In the genomic region with DNA sequence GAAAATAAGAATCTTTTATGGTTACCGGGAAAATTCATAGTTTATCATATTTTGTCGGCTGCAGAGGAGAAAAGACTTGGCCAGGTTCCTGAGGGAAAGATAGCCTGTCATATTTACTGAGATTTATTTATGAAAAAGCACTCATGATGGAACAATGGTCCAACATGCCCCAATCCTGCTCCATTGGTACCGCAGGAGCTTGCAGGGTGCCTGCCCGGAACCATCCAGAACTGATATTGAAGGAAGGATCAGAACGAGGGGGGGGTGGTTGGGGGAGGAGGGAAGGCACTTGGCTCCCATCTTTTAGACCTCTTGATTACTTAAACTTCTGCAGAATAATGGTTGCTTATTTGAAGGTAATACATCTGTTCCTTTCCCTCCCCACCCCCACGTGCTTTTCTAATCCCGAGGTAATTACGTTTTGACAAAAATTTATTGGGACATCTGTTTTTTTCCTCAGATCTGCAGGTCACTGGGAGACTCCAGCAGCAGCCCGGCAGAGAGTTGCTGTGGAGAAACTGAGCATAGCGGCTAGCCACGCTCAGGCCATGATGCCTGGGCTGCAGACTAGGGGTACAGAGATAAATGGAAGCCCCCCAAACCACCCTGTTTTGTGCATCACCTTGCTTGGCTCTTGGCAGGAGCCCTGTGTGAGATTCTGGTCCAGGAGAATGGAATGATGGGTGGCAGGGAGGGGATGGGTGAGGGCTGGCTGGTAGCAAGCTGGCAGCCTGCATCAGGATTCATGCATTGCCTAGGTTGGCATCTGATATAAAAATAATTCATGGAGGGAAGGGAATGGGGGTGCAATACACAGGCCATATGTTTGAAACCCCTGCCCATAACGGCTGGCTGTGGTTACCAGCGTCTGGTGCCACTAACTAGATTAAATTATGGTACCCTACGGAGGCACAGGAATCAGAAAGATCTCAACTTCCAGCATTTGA, we compare ENCODE assay signal across 15 mouse cellular contexts.
DNase-seq lines count a peak whose midpoint lies in the region; ATAC-seq and TF ChIP-seq lines count a peak whose summit lies in the region.
"Had no signal": no experiment of that assay in that cellular context is flagged by ENCODE, and none has a peak within 500 bp of the region (broad histone marks: within the 10 kb centered on the region; RNA-seq: fewer than 3 reads in every experiment).

No protein-coding gene starts in this region.

- no peak for TF ChIP-seq POLR2A in lung, adult 2 months (IDR thresholded peaks at IDR 0.05; ENCODE audit: borderline replicate concordance, extremely low read depth, low read depth, low read length)

- no peak overlapping the region for H3K9ac ChIP-seq in stomach, embryonic 14.5 days (replicated peaks; ENCODE audit: low read depth, low read length)
- H3K9ac ChIP-seq in stomach, postnatal 0 days (ENCODE audit: low read length) = no peak overlapping the region
- H3K9ac ChIP-seq: heart, embryonic 15.5 days; lung, embryonic 15.5 days; midbrain, embryonic 12.5 days; stomach, embryonic 15.5 days had no signal

- no peak overlapping the region for H3K4me2 ChIP-seq in stomach, embryonic 14.5 days (replicated peaks; ENCODE audit: low read depth, low read length)
- H3K4me2 ChIP-seq in stomach, postnatal 0 days (replicated peaks; ENCODE audit: low read depth) = no peak overlapping the region
- H3K4me2 ChIP-seq: heart, embryonic 15.5 days; lung, embryonic 15.5 days; midbrain, embryonic 12.5 days; stomach, embryonic 15.5 days had no signal

- H3K9me3 ChIP-seq in stomach, embryonic 14.5 days (ENCODE audit: control insufficient read depth, low read depth, low read length) = no peaks in the 10 kb centered on the region
- H3K9me3 ChIP-seq in stomach, postnatal 0 days (ENCODE audit: control insufficient read depth, low read length) = no peaks in the 10 kb centered on the region
- no peaks in the 10 kb centered on the region for H3K9me3 ChIP-seq in limb, embryonic 10.5 days (replicated peaks)
- H3K9me3 ChIP-seq: heart, embryonic 15.5 days; lung, embryonic 15.5 days; midbrain, embryonic 12.5 days; stomach, embryonic 15.5 days had no signal

- ATAC-seq in stomach, embryonic 14.5 days (ENCODE audit: insufficient number of reproducible peaks, insufficient read depth, low FRiP score, low read depth) = no peak; the same call in 1 of the 2 replicates
- no peak for ATAC-seq in stomach, postnatal 0 days (ENCODE audit: low FRiP score, low TSS enrichment)
- ATAC-seq: CD4-positive, CD25-positive, alpha-beta regulatory T cell, adult 4 months had no signal

- no peak for TF ChIP-seq EP300 in stomach, postnatal 0 days (optimal IDR thresholded peaks at IDR 0.05)

- no peak overlapping the region for H3K4me3 ChIP-seq in stomach, embryonic 14.5 days (ENCODE audit: low read depth, low read length)
- no peak overlapping the region for H3K4me3 ChIP-seq in stomach, postnatal 0 days (ENCODE audit: low read depth, low read length)
- H3K4me3 ChIP-seq in limb, embryonic 10.5 days = no peak overlapping the region
- H3K4me3 ChIP-seq in lung, adult 2 months (replicated peaks; ENCODE audit: extremely low read depth, low read depth, low read length) = no peak overlapping the region
- H3K4me3 ChIP-seq: heart, embryonic 15.5 days; layer of hippocampus, adult 2 months; lung, embryonic 15.5 days; midbrain, embryonic 12.5 days; stomach, embryonic 15.5 days had no signal

- peak; percentile 16 for DNase-seq in gastrocnemius, postnatal 25 days
- no peak for DNase-seq in gastrocnemius, adult 18-20 months (ENCODE audit: low spot score)
- DNase-seq in stomach, postnatal 0 days (ENCODE audit: low spot score) = no peak
- no peak for DNase-seq in limb, embryonic 10.5 days (ENCODE audit: low spot score)
- DNase-seq in spleen, postnatal 14 days (ENCODE audit: low spot score in 2 of 2) = no peak
- DNase-seq in lung, adult 2 months = no peak
- DNase-seq: kidney, adult 11 months; thymus, postnatal 4 days had no signal

- peaks cover 14% of the 10 kb centered on the region for H3K4me1 ChIP-seq in stomach, embryonic 14.5 days (ENCODE audit: control insufficient read depth, insufficient read depth, low read length)
- no peaks in the 10 kb centered on the region for H3K4me1 ChIP-seq in stomach, postnatal 0 days (replicated peaks; ENCODE audit: control insufficient read depth, insufficient read depth)
- H3K4me1 ChIP-seq in limb, embryonic 10.5 days = peaks cover 53% of the 10 kb centered on the region
- peaks cover 10% of the 10 kb centered on the region for H3K4me1 ChIP-seq in lung, adult 2 months (ENCODE audit: control insufficient read depth, insufficient read depth, low read length)

- WGBS in stomach, embryonic 14.5 days = 40% methylated on average over 14 of the region's 14 CpGs
- 49% methylated on average over 14 of the region's 14 CpGs for WGBS in stomach, postnatal 0 days
- WGBS in limb, embryonic 10.5 days = 43% methylated on average over 14 of the region's 14 CpGs
- WGBS in lung, adult 2 months = 68% methylated on average over 14 of the region's 14 CpGs

- no peaks in the 10 kb centered on the region for H3K27me3 ChIP-seq in stomach, embryonic 14.5 days (ENCODE audit: control insufficient read depth, insufficient read depth, low read length)
- no peaks in the 10 kb centered on the region for H3K27me3 ChIP-seq in stomach, postnatal 0 days (ENCODE audit: control insufficient read depth, insufficient read depth, low read length)
- no peaks in the 10 kb centered on the region for H3K27me3 ChIP-seq in limb, embryonic 10.5 days (ENCODE audit: low read depth, poor library complexity, severe bottlenecking)
- H3K27me3 ChIP-seq: heart, embryonic 15.5 days; lung, embryonic 15.5 days; midbrain, embryonic 12.5 days; stomach, embryonic 15.5 days had no signal

- no peaks in the 10 kb centered on the region for H3K36me3 ChIP-seq in stomach, embryonic 14.5 days (ENCODE audit: control insufficient read depth, insufficient read depth, low read length)
- H3K36me3 ChIP-seq in stomach, postnatal 0 days (ENCODE audit: control insufficient read depth, insufficient read depth, low read length) = no peaks in the 10 kb centered on the region
- no peaks in the 10 kb centered on the region for H3K36me3 ChIP-seq in limb, embryonic 10.5 days
- H3K36me3 ChIP-seq: heart, embryonic 15.5 days; lung, embryonic 15.5 days; midbrain, embryonic 12.5 days; stomach, embryonic 15.5 days had no signal

- 0 out of 2 replicates have a peak overlapping the region, but pooled peaks have one; percentile 44 for H3K27ac ChIP-seq in stomach, embryonic 14.5 days (ENCODE audit: low read length)
- H3K27ac ChIP-seq in stomach, postnatal 0 days (replicated peaks) = no peak overlapping the region
- peak overlapping the region; percentile 75 for H3K27ac ChIP-seq in limb, embryonic 10.5 days
- H3K27ac ChIP-seq: heart, embryonic 15.5 days; layer of hippocampus, adult 2 months; lung, embryonic 15.5 days; midbrain, embryonic 12.5 days; stomach, embryonic 15.5 days had no signal

- TF ChIP-seq CTCF in stomach, postnatal 0 days (IDR thresholded peaks at IDR 0.05; ENCODE audit: low read depth) = no peak
- no peak for TF ChIP-seq CTCF in lung, adult 2 months (IDR thresholded peaks at IDR 0.05; ENCODE audit: insufficient read depth, low read length)
